Mouse (Mus musculus): ENCODE data around the gene Cntnap4. TPM values are rescaled to one million over a fixed set of nuclear protein-coding genes. Genes with fewer than 3 reads are reported as not detected.

The Cntnap4 gene
- polyA plus RNA-seq, 1 experiment, result 0.03 TPM

GRCm38 (mm10) chr8:112589052-112589389, 19.2 kb downstream of the Cntnap4 start:
- no peak overlapping the region for H3K27ac ChIP-seq (ENCODE audit: insufficient read depth, low read depth, low read length)
- no peaks in the 10 kb centered on the region for H3K27me3 ChIP-seq (ENCODE audit: control insufficient read depth, insufficient read depth, low read length)
- no peaks in the 10 kb centered on the region for H3K4me1 ChIP-seq (ENCODE audit: control insufficient read depth, insufficient read depth, insufficient read length, low read length)
- H3K36me3 ChIP-seq (ENCODE audit: control insufficient read depth, insufficient read depth, low read length), result no peaks in the 10 kb centered on the region
- no peak for TF ChIP-seq CTCF (IDR thresholded peaks at IDR 0.05; ENCODE audit: extremely low read depth, insufficient read length, insufficient replicate concordance, low read depth, low read length)
- TF ChIP-seq POLR2A (IDR thresholded peaks at IDR 0.05; ENCODE audit: low read depth, low read length), result no peak
- 75% methylated on average over 14 of the region's 14 CpGs for WGBS
- no peak overlapping the region for H3K4me3 ChIP-seq (ENCODE audit: low read depth, low read length)

GRCm38 (mm10) chr8:112596023-112596776, 26.4 kb downstream of the Cntnap4 start:
- WGBS, result 69% methylated on average over 15 of the region's 15 CpGs
- TF ChIP-seq POLR2A (IDR thresholded peaks at IDR 0.05; ENCODE audit: low read depth, low read length) (no peak), CTCF (IDR thresholded peaks at IDR 0.05; ENCODE audit: extremely low read depth, insufficient read length, insufficient replicate concordance, low read depth, low read length) (no peak)
- Histone ChIP-seq H3K27ac (ENCODE audit: insufficient read depth, low read depth, low read length) (no peak overlapping the region), H3K27me3 (ENCODE audit: control insufficient read depth, insufficient read depth, low read length) (no peaks in the 10 kb centered on the region), H3K4me1 (ENCODE audit: control insufficient read depth, insufficient read depth, insufficient read length, low read length) (no peaks in the 10 kb centered on the region), H3K36me3 (ENCODE audit: control insufficient read depth, insufficient read depth, low read length) (no peaks in the 10 kb centered on the region), H3K4me3 (ENCODE audit: low read depth, low read length) (no peak overlapping the region)

- TF ChIP-seq POLR2A (IDR thresholded peaks at IDR 0.05; ENCODE audit: low read depth, low read length) (no peak), CTCF (IDR thresholded peaks at IDR 0.05; ENCODE audit: extremely low read depth, insufficient read length, insufficient replicate concordance, low read depth, low read length) (no peak)
- Histone ChIP-seq H3K4me3 (ENCODE audit: low read depth, low read length) (no peak overlapping the region), H3K27ac (ENCODE audit: insufficient read depth, low read depth, low read length) (no peak overlapping the region), H3K27me3 (ENCODE audit: control insufficient read depth, insufficient read depth, low read length) (no peaks in the 10 kb centered on the region), H3K4me1 (ENCODE audit: control insufficient read depth, insufficient read depth, insufficient read length, low read length) (no peaks in the 10 kb centered on the region), H3K36me3 (ENCODE audit: control insufficient read depth, insufficient read depth, low read length) (no peaks in the 10 kb centered on the region)
- WGBS, result 87% methylated on average over 11 of the region's 11 CpGs
Observed at GRCm38 (mm10) chr8:112599975-112600374, 30.1 kb downstream of the Cntnap4 start.

- H3K27me3 ChIP-seq (ENCODE audit: control insufficient read depth, insufficient read depth, low read length), result no peaks in the 10 kb centered on the region
- H3K27ac ChIP-seq (ENCODE audit: insufficient read depth, low read depth, low read length), result no peak overlapping the region
- no peaks in the 10 kb centered on the region for H3K4me1 ChIP-seq (ENCODE audit: control insufficient read depth, insufficient read depth, insufficient read length, low read length)
- H3K36me3 ChIP-seq (ENCODE audit: control insufficient read depth, insufficient read depth, low read length), result no peaks in the 10 kb centered on the region
- no peak overlapping the region for H3K4me3 ChIP-seq (ENCODE audit: low read depth, low read length)
- no peak for TF ChIP-seq CTCF (IDR thresholded peaks at IDR 0.05; ENCODE audit: extremely low read depth, insufficient read length, insufficient replicate concordance, low read depth, low read length)
- TF ChIP-seq POLR2A (IDR thresholded peaks at IDR 0.05; ENCODE audit: low read depth, low read length), result no peak
- 54% methylated on average over 1 of the region's 1 CpGs for WGBS
Observed at GRCm38 (mm10) chr8:112601150-112601549, 31.3 kb downstream of the Cntnap4 start.

GRCm38 (mm10) chr8:112610121-112610520, 40.3 kb downstream of the Cntnap4 start:
- no peak for TF ChIP-seq CTCF (IDR thresholded peaks at IDR 0.05; ENCODE audit: extremely low read depth, insufficient read length, insufficient replicate concordance, low read depth, low read length)
- no peak for TF ChIP-seq POLR2A (IDR thresholded peaks at IDR 0.05; ENCODE audit: low read depth, low read length)
- 76% methylated on average over 6 of the region's 6 CpGs for WGBS
- no peaks in the 10 kb centered on the region for H3K4me1 ChIP-seq (ENCODE audit: control insufficient read depth, insufficient read depth, insufficient read length, low read length)
- no peaks in the 10 kb centered on the region for H3K36me3 ChIP-seq (ENCODE audit: control insufficient read depth, insufficient read depth, low read length)
- no peaks in the 10 kb centered on the region for H3K27me3 ChIP-seq (ENCODE audit: control insufficient read depth, insufficient read depth, low read length)
- no peak overlapping the region for H3K4me3 ChIP-seq (ENCODE audit: low read depth, low read length)
- no peak overlapping the region for H3K27ac ChIP-seq (ENCODE audit: insufficient read depth, low read depth, low read length)

GRCm38 (mm10) chr8:112628791-112629190, 58.9 kb downstream of the Cntnap4 start:
- WGBS, result 89% methylated on average over 7 of the region's 7 CpGs
- no peak overlapping the region for H3K27ac ChIP-seq (ENCODE audit: insufficient read depth, low read depth, low read length)
- TF ChIP-seq POLR2A (IDR thresholded peaks at IDR 0.05; ENCODE audit: low read depth, low read length), result no peak
- no peak overlapping the region for H3K4me3 ChIP-seq (ENCODE audit: low read depth, low read length)
- H3K4me1 ChIP-seq (ENCODE audit: control insufficient read depth, insufficient read depth, insufficient read length, low read length), result no peaks in the 10 kb centered on the region
- H3K27me3 ChIP-seq (ENCODE audit: control insufficient read depth, insufficient read depth, low read length), result no peaks in the 10 kb centered on the region
- no peaks in the 10 kb centered on the region for H3K36me3 ChIP-seq (ENCODE audit: control insufficient read depth, insufficient read depth, low read length)

- WGBS, result 81% methylated on average over 4 of the region's 4 CpGs
- Histone ChIP-seq H3K36me3 (ENCODE audit: control insufficient read depth, insufficient read depth, low read length) (no peaks in the 10 kb centered on the region), H3K27ac (ENCODE audit: insufficient read depth, low read depth, low read length) (no peak overlapping the region), H3K4me1 (ENCODE audit: control insufficient read depth, insufficient read depth, insufficient read length, low read length) (no peaks in the 10 kb centered on the region), H3K27me3 (ENCODE audit: control insufficient read depth, insufficient read depth, low read length) (no peaks in the 10 kb centered on the region), H3K4me3 (ENCODE audit: low read depth, low read length) (no peak overlapping the region)
- TF ChIP-seq CTCF (IDR thresholded peaks at IDR 0.05; ENCODE audit: extremely low read depth, insufficient read length, insufficient replicate concordance, low read depth, low read length), result no peak
Observed at GRCm38 (mm10) chr8:112652657-112653056, 82.8 kb downstream of the Cntnap4 start.
